Mouse (Mus musculus) lung, adult 2 months (tissue): Measurements from ENCODE around the gene Pde6h.

Experiments used
- CTCF ChIP-seq: fragments of 200-500 bp; IDR thresholded peaks from 2 replicates; pipeline ENCODE4 v1.5.1; 2011; ENCODE audit warnings: mild to moderate bottlenecking, low read length, control low read depth; ENCODE audit not compliant: insufficient read depth
- POLR2A ChIP-seq: fragments of 200-500 bp; IDR thresholded peaks from 2 replicates; pipeline ENCODE4 v1.6.1; 2011; ENCODE audit warnings: low read depth, mild to moderate bottlenecking, control low read depth, low read length, borderline replicate concordance; ENCODE audit errors: extremely low read depth

DNA sequence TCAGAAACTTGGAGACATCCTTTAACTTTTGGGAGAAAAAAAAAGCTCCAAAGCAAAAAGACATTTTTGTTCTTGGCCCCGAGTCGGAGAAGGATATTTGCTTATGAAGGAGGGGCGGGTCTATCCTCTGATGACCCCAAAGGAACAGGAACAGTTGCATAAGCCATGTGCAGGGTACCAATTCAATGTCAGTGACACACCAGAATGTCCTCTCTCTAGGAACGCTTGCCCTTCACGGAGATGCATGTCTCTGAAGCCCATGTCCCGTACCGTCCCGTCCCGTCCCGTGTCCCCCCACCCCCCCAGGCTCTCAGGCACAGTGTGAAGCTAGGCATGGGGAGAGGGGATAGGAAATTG lies 16.7 kb upstream of the Pde6h start:
- TF ChIP-seq CTCF (no peak), POLR2A (no peak)
